Mouse (Mus musculus) CH12.LX (cell line): ENCODE data around the gene Dpp10. TPM values are rescaled to one million over a fixed set of nuclear protein-coding genes. Genes with fewer than 3 reads are reported as not detected.

Experiments used
- DNase-seq: peaks from one replicate; pipeline ENCODE4 v3.0.0-alpha.2; 2013; ENCODE audit errors: extremely low read depth
- H3K27ac ChIP-seq: 2 replicates; pipeline ENCODE4 v1.5.1; 2012; ENCODE audit warnings: low read depth, mild to moderate bottlenecking, control low read depth, moderate library complexity; ENCODE audit not compliant: insufficient read depth
- H3K27me3 ChIP-seq: replicated peaks from 2 replicates; pipeline ENCODE3; 2012; ENCODE audit warnings: inconsistent platforms
- H3K36me3 ChIP-seq, 2 experiments: replicated peaks in 1 of 2; 2 replicates each; pipeline versions ENCODE3 to v1.6.1; 2012; ENCODE audit warnings: inconsistent platforms in 1 of 2, low read length in 1 of 2, mild to moderate bottlenecking in 1 of 2, mixed read lengths in 1 of 2, moderate library complexity in 1 of 2; ENCODE audit not compliant: control insufficient read depth in 1 of 2, insufficient read depth in 1 of 2
- H3K4me1 ChIP-seq, 2 experiments: 2 replicates each; pipeline ENCODE4 v1.6.1; 2012; ENCODE audit warnings: inconsistent platforms in 1 of 2, moderate library complexity in 1 of 2; ENCODE audit not compliant: insufficient read depth in 2 of 2, control insufficient read depth in 1 of 2
- H3K4me2 ChIP-seq: 2 replicates; pipeline ENCODE4 v1.6.1; 2012; ENCODE audit warnings: low read depth, mild to moderate bottlenecking, control low read depth; ENCODE audit not compliant: poor library complexity, insufficient read depth, severe bottlenecking
- H3K4me3 ChIP-seq, 3 experiments: fragments of 150-350 bp in 1 of 3; sonication (generic) in 1 of 3; replicated peaks in 1 of 3; 2 replicates each; pipeline versions ENCODE3 to v1.5.1; 2011 to 2012; ENCODE audit warnings: low read depth in 2 of 3, low read length in 2 of 3, mild to moderate bottlenecking in 2 of 3, moderate library complexity in 2 of 3, control low read depth in 1 of 3, improper control_type of control experiment in 1 of 3, inconsistent platforms in 1 of 3, mixed read lengths in 1 of 3; ENCODE audit not compliant: poor library complexity in 1 of 3
- H3K79me2 ChIP-seq: replicated peaks from 2 replicates; pipeline ENCODE4 v1.6.1; 2012; ENCODE audit warnings: mild to moderate bottlenecking, moderate library complexity; ENCODE audit not compliant: control insufficient read depth, poor library complexity, insufficient read depth, severe bottlenecking; ENCODE audit errors: extremely low read depth
- H3K9ac ChIP-seq: 2 replicates; pipeline ENCODE4 v1.6.1; 2012; ENCODE audit warnings: low read depth, mild to moderate bottlenecking, control low read depth, moderate library complexity; ENCODE audit not compliant: insufficient read depth
- H3K9me3 ChIP-seq: replicated peaks from 2 replicates; pipeline ENCODE3; 2012; ENCODE audit warnings: low read length, inconsistent platforms, mixed read lengths
- CHD1 ChIP-seq: IDR thresholded peaks from 2 replicates; pipeline ENCODE4 v1.6.1; 2012; ENCODE audit warnings: low read depth, low read length, improper control_type of control experiment, inconsistent platforms
- CHD2 ChIP-seq: IDR thresholded peaks from 2 replicates; pipeline ENCODE4 v1.6.1; 2011; ENCODE audit warnings: low read length, improper control_type of control experiment
- CTCF ChIP-seq, 2 experiments: IDR thresholded peaks in 1 of 2; conservative IDR thresholded peaks in 1 of 2; 2 replicates each; pipeline ENCODE4 v1.5.1; 2011 to 2012; ENCODE audit warnings: low read depth in 2 of 2, low read length in 2 of 2, improper control_type of control experiment in 1 of 2, inconsistent platforms in 1 of 2, mild to moderate bottlenecking in 1 of 2, moderate library complexity in 1 of 2
- E2F4 ChIP-seq: IDR thresholded peaks from 2 replicates; pipeline ENCODE4 v1.6.1; 2011; ENCODE audit warnings: low read depth, low read length, improper control_type of control experiment; ENCODE audit not compliant: insufficient replicate concordance
- ELF1 ChIP-seq: IDR thresholded peaks from 2 replicates; pipeline ENCODE4 v1.6.1; 2014; ENCODE audit warnings: low read depth, mild to moderate bottlenecking, inconsistent platforms, low read length, improper control_type of control experiment
- EP300 ChIP-seq: IDR thresholded peaks from 2 replicates; pipeline ENCODE4 v1.6.1; 2011; ENCODE audit warnings: low read length, improper control_type of control experiment
- GABPA ChIP-seq: IDR thresholded peaks from 2 replicates; pipeline ENCODE4 v1.6.1; 2012; ENCODE audit warnings: low read depth, low read length, improper control_type of control experiment, inconsistent platforms; ENCODE audit not compliant: insufficient replicate concordance
- HCFC1 ChIP-seq: IDR thresholded peaks from 2 replicates; pipeline ENCODE4 v1.6.1; 2012; ENCODE audit warnings: low read depth, mild to moderate bottlenecking, inconsistent platforms, low read length, improper control_type of control experiment
- JUND ChIP-seq: conservative IDR thresholded peaks from 2 replicates; pipeline ENCODE4 v1.6.1; 2011; ENCODE audit warnings: low read depth, low read length, improper control_type of control experiment
- KAT2A ChIP-seq: IDR thresholded peaks from 2 replicates; pipeline ENCODE4 v1.6.1; 2012; ENCODE audit warnings: low read length, improper control_type of control experiment, inconsistent platforms; ENCODE audit not compliant: insufficient replicate concordance
- MAFK ChIP-seq: IDR thresholded peaks from 2 replicates; pipeline ENCODE4 v1.6.1; 2011; ENCODE audit warnings: low read length, improper control_type of control experiment; ENCODE audit not compliant: insufficient replicate concordance
- MAZ ChIP-seq: IDR thresholded peaks from 2 replicates; pipeline ENCODE4 v1.6.1; 2012; ENCODE audit warnings: low read depth, mild to moderate bottlenecking, inconsistent platforms, low read length, improper control_type of control experiment, moderate library complexity
- MYC ChIP-seq: IDR thresholded peaks from 2 replicates; pipeline ENCODE4 v1.6.1; 2011; ENCODE audit warnings: low read depth, mild to moderate bottlenecking, improper control_type of control experiment, low read length
- PAX5 ChIP-seq: IDR thresholded peaks from 2 replicates; pipeline ENCODE4 v1.6.1; 2012; ENCODE audit warnings: low read length, inconsistent platforms, mixed read lengths
- POLR2AphosphoS2 ChIP-seq: IDR thresholded peaks from 2 replicates; pipeline ENCODE4 v1.6.1; 2011; ENCODE audit warnings: low read depth, low read length, improper control_type of control experiment
- RAD21 ChIP-seq: IDR thresholded peaks from 2 replicates; pipeline ENCODE4 v1.6.1; 2011; ENCODE audit warnings: low read depth, mild to moderate bottlenecking, low read length, improper control_type of control experiment, moderate library complexity
- RCOR1 ChIP-seq: conservative IDR thresholded peaks from 2 replicates; pipeline ENCODE4 v1.6.1; 2012; ENCODE audit warnings: low read depth, mild to moderate bottlenecking, inconsistent platforms, low read length, improper control_type of control experiment
- SIN3A ChIP-seq: IDR thresholded peaks from 2 replicates; pipeline ENCODE4 v1.6.1; 2012; ENCODE audit warnings: low read length, improper control_type of control experiment, inconsistent platforms
- TCF12 ChIP-seq: IDR thresholded peaks from 2 replicates; pipeline ENCODE4 v1.6.1; 2014; ENCODE audit warnings: low read depth, mild to moderate bottlenecking, inconsistent platforms, low read length, improper control_type of control experiment
- UBTF ChIP-seq: IDR thresholded peaks from 2 replicates; pipeline ENCODE4 v1.6.1; 2012; ENCODE audit warnings: low read depth, mild to moderate bottlenecking, inconsistent platforms, low read length, improper control_type of control experiment, moderate library complexity
- USF2 ChIP-seq: conservative IDR thresholded peaks from 2 replicates; pipeline ENCODE4 v1.6.1; 2011; ENCODE audit warnings: low read depth, low read length, improper control_type of control experiment
- ZC3H11A ChIP-seq: IDR thresholded peaks from 2 replicates; pipeline ENCODE4 v1.6.1; 2012; ENCODE audit warnings: low read depth, mild to moderate bottlenecking, inconsistent platforms, low read length, improper control_type of control experiment
- ZNF384 ChIP-seq: IDR thresholded peaks from 2 replicates; pipeline ENCODE4 v1.6.1; 2012; ENCODE audit warnings: low read depth, low read length, improper control_type of control experiment, inconsistent platforms
- dilution Hi-C: fragments of 300-500 bp; cut with MboI; formaldehyde crosslinking; loops from 2 replicates; pipeline ENCODE4 v1.14.3; 2020; ENCODE audit warnings: low sequenced_read_pairs; ENCODE audit not compliant: extremely low pct_unique_long_range_greater_than_20kb, extremely low pct_ligation_motif_present
- in situ Hi-C: fragments of 300-500 bp; cut with MboI; formaldehyde crosslinking; loops from 3 replicates; pipeline ENCODE4 v1.14.3; 2019; ENCODE audit warnings: low sequenced_read_pairs, low pct_ligation_motif_present, low pct_unique_long_range_greater_than_20kb, mixed read lengths
- polyA plus RNA-seq: library from polyadenylated mRNA; unstranded; fragments of >175 nt; gene quantifications from 2 replicates; pipeline ENCODE4 v1.2.1, GENCODE M21; 2012; ENCODE audit warnings: low read depth; ENCODE audit not compliant: insufficient read length
- total RNA-seq, 2 experiments: library from RNA; depleted of rRNA; stranded (reverse); fragments of 300-350 nt in 1 of 2; fragments of >200 nt in 1 of 2; gene quantifications; 2 replicates each; pipeline ENCODE4 v1.2.3; 2012 to 2014

Dpp10 gene
- total and polyA plus RNA-seq, 3 experiments: 0.01 TPM; not detected in 2

GRCm38 (mm10) chr1:123927278-123928002, 117.9 kb downstream of the Dpp10 start:
- H3K4me2 ChIP-seq: no peak overlapping the region
- dilution Hi-C loops (no loop called here), in situ Hi-C loops (no loop called here)
- no peak overlapping the region for H3K27ac ChIP-seq
- H3K9ac ChIP-seq: no peak overlapping the region
- peaks cover 41% of the 10 kb centered on the region for H3K9me3 ChIP-seq
- no peak for TF ChIP-seq CHD1
- TF ChIP-seq HCFC1: no peak
- no peak for TF ChIP-seq ZC3H11A
- TF ChIP-seq MAZ: no peak
- TF ChIP-seq TCF12: no peak
- no peak for TF ChIP-seq CTCF (conservative IDR thresholded peaks at IDR 0.05 in 1 of 2, IDR thresholded peaks at IDR 0.05 in 1 of 2; ENCODE audit: low read depth in 2 of 2, low read length in 2 of 2)
- TF ChIP-seq PAX5: no peak
- no peak for TF ChIP-seq UBTF
- no peak for TF ChIP-seq CHD2
- no peak for TF ChIP-seq EP300
- TF ChIP-seq E2F4: no peak
- TF ChIP-seq JUND: no peak
- H3K27me3 ChIP-seq: no peaks in the 10 kb centered on the region
- H3K4me3 ChIP-seq: no peak overlapping the region
- no peaks in the 10 kb centered on the region for H3K36me3 ChIP-seq
- H3K79me2 ChIP-seq: no peaks in the 10 kb centered on the region
- H3K4me1 ChIP-seq: no peaks in the 10 kb centered on the region
- DNase-seq: no peak

DNA sequence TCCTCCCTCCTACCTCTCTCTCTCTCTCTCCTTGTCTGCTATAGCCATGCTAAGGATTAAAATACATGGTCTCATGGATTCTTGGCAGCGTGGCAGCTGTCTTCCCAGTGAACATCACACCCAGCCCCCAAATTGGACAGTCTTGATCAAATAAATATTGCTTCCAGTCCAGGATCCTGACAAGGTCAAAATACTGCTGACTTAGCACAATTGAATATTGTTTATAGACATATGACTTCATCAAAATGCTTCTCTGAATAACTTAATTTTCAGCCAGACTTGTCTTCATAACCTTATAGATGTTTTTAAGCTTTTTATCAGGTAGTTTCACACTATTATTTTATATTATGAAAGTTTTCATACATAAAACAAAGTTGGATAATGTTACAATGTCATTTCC, 120.5 kb downstream of the Dpp10 start:
- no peak for DNase-seq
- TF ChIP-seq MAFK (peak; percentile 79), CTCF (conservative IDR thresholded peaks at IDR 0.05 in 1 of 2, IDR thresholded peaks at IDR 0.05 in 1 of 2; ENCODE audit: low read depth in 2 of 2, low read length in 2 of 2) (no peak)
- TF ChIP-seq, all 38 proteins: peak for 1
- Histone ChIP-seq H3K36me3 (no peaks in the 10 kb centered on the region), H3K9ac (no peak overlapping the region), H3K27ac (no peak overlapping the region), H3K4me1 (no peaks in the 10 kb centered on the region), H3K79me2 (no peaks in the 10 kb centered on the region), H3K4me3 (no peak overlapping the region), H3K4me2 (no peak overlapping the region), H3K9me3 (peaks cover 45% of the 10 kb centered on the region), H3K27me3 (no peaks in the 10 kb centered on the region)
- dilution Hi-C loops: no loop called here
- in situ Hi-C loops: no loop called here

- TF ChIP-seq SIN3A (no peak), JUND (no peak), POLR2AphosphoS2 (no peak), USF2 (no peak), MYC (no peak), UBTF (no peak), ELF1 (no peak), E2F4 (no peak), GABPA (no peak), RCOR1 (no peak), KAT2A (no peak), ZNF384 (no peak), EP300 (no peak), TCF12 (no peak), CHD1 (no peak), RAD21 (no peak)
- TF ChIP-seq, all 38 proteins: peak for 0
- H3K4me2 ChIP-seq: no peak overlapping the region
- no peaks in the 10 kb centered on the region for H3K27me3 ChIP-seq
- H3K9ac ChIP-seq: no peak overlapping the region
- DNase-seq: no peak
- H3K27ac ChIP-seq: no peak overlapping the region
- H3K4me1 ChIP-seq: no peaks in the 10 kb centered on the region
- in situ Hi-C loops: no loop called here
- dilution Hi-C loops: no loop called here
- no peaks in the 10 kb centered on the region for H3K79me2 ChIP-seq
- H3K4me3 ChIP-seq: no peak overlapping the region
- no peaks in the 10 kb centered on the region for H3K36me3 ChIP-seq
- peaks cover 37% of the 10 kb centered on the region for H3K9me3 ChIP-seq
Measured at GRCm38 (mm10) chr1:123923907-123924306, 121.5 kb downstream of the Dpp10 start.
